Mouse (Mus musculus) forebrain, embryonic 13.5 days (tissue): ENCODE results near the gene Secisbp2l. TPM values are rescaled to one million over a fixed set of nuclear protein-coding genes. Genes with fewer than 3 reads are reported as not detected.

ENCODE experiments used
- ATAC-seq: fragments of 200-750 bp; cut with Nextera tagmentation; 2 replicates; pipeline ENCODE4 v1.8.0; 2017
- H3K27ac ChIP-seq: fragments of 300-500 bp; sonication (generic); 2 replicates; pipeline ENCODE4 v1.5.1; 2015; ENCODE audit warnings: inconsistent platforms, mild to moderate bottlenecking, moderate library complexity
- H3K27me3 ChIP-seq: fragments of 300-500 bp; sonication (generic); 2 replicates; pipeline ENCODE4 v1.6.1; 2015; ENCODE audit warnings: mild to moderate bottlenecking, inconsistent platforms
- H3K36me3 ChIP-seq: fragments of 300-500 bp; sonication (generic); 2 replicates; pipeline ENCODE4 v1.6.1; 2015; ENCODE audit warnings: mild to moderate bottlenecking, inconsistent platforms; ENCODE audit not compliant: poor library complexity, severe bottlenecking
- H3K4me1 ChIP-seq: fragments of 300-500 bp; sonication (generic); 2 replicates; pipeline ENCODE4 v1.6.1; 2015; ENCODE audit warnings: inconsistent platforms
- H3K4me2 ChIP-seq: fragments of 300-500 bp; sonication (generic); 2 replicates; pipeline ENCODE4 v1.6.1; 2015; ENCODE audit warnings: inconsistent platforms, mild to moderate bottlenecking, moderate library complexity
- H3K4me3 ChIP-seq: fragments of 300-500 bp; sonication (generic); 2 replicates; pipeline ENCODE4 v1.5.1; 2015; ENCODE audit warnings: mild to moderate bottlenecking, inconsistent platforms
- H3K9ac ChIP-seq: fragments of 300-500 bp; sonication (generic); 2 replicates; pipeline ENCODE4 v1.6.1; 2015; ENCODE audit warnings: mild to moderate bottlenecking, inconsistent platforms
- H3K9me3 ChIP-seq: fragments of 300-500 bp; sonication (generic); replicated peaks from 2 replicates; pipeline ENCODE4 v1.6.1; 2016; ENCODE audit warnings: inconsistent platforms
- WGBS: fragments of 180-500 bp; shearing (Covaris S2); methylation state at CpG from one replicate; pipeline ENCODE4 v1.1.7; 2015; 5-methylcytosine and 5-hydroxymethylcytosine counted together
- polyA plus RNA-seq: library from polyadenylated mRNA; unstranded; fragments of >200 nt; fragmentation: Nextera tagmentation; extraction: Ambion mirVana; gene quantifications from 2 replicates; pipeline ENCODE4 v1.2.1, GENCODE M21; 2015

Gene Secisbp2l
- polyA plus RNA-seq, 1 experiment from 2014 or later, result 25.4 TPM

GRCm38 (mm10) chr2:125701606-125702005, 81.1 kb downstream of the Secisbp2l start:
- Histone ChIP-seq H3K9me3 (no peaks in the 10 kb centered on the region), H3K4me1 (peaks cover 21% of the 10 kb centered on the region), H3K4me2 (no peak overlapping the region), H3K4me3 (no peak overlapping the region), H3K36me3 (no peaks in the 10 kb centered on the region), H3K27ac (no peak overlapping the region), H3K27me3 (no peaks in the 10 kb centered on the region), H3K9ac (no peak overlapping the region)
- WGBS, result 85% methylated on average over 2 of the region's 2 CpGs
- ATAC-seq, result no peak

GRCm38 (mm10) chr2:125696219-125696618, 86.5 kb downstream of the Secisbp2l start:
- H3K9ac ChIP-seq, result no peak overlapping the region
- no peak for ATAC-seq
- H3K36me3 ChIP-seq, result no peaks in the 10 kb centered on the region
- 60% methylated on average over 2 of the region's 2 CpGs for WGBS
- H3K27ac ChIP-seq, result no peak overlapping the region
- H3K4me3 ChIP-seq, result no peak overlapping the region
- no peak overlapping the region for H3K4me2 ChIP-seq
- no peaks in the 10 kb centered on the region for H3K27me3 ChIP-seq
- H3K9me3 ChIP-seq, result no peaks in the 10 kb centered on the region
- no peaks in the 10 kb centered on the region for H3K4me1 ChIP-seq

GRCm38 (mm10) chr2:125694798-125695197, 87.9 kb downstream of the Secisbp2l start:
- no peak overlapping the region for H3K9ac ChIP-seq
- H3K27me3 ChIP-seq, result no peaks in the 10 kb centered on the region
- WGBS, result 94% methylated on average over 2 of the region's 2 CpGs
- H3K9me3 ChIP-seq, result no peaks in the 10 kb centered on the region
- H3K27ac ChIP-seq, result no peak overlapping the region
- no peaks in the 10 kb centered on the region for H3K4me1 ChIP-seq
- H3K36me3 ChIP-seq, result no peaks in the 10 kb centered on the region
- H3K4me3 ChIP-seq, result no peak overlapping the region
- no peak for ATAC-seq
- H3K4me2 ChIP-seq, result no peak overlapping the region

- H3K4me2 ChIP-seq, result no peak overlapping the region
- ATAC-seq, result no peak
- no peaks in the 10 kb centered on the region for H3K27me3 ChIP-seq
- H3K4me1 ChIP-seq, result no peaks in the 10 kb centered on the region
- H3K36me3 ChIP-seq, result no peaks in the 10 kb centered on the region
- H3K9ac ChIP-seq, result no peak overlapping the region
- H3K4me3 ChIP-seq, result no peak overlapping the region
- 88% methylated on average over 2 of the region's 2 CpGs for WGBS
- H3K9me3 ChIP-seq, result no peaks in the 10 kb centered on the region
- no peak overlapping the region for H3K27ac ChIP-seq
Measured at GRCm38 (mm10) chr2:125692010-125692409, 90.7 kb downstream of the Secisbp2l start.

Other genes with a start within 250 kb of the Secisbp2l start
- gene Cep152, start 157.8 kb downstream of the Secisbp2l start, polyA plus RNA-seq, result 5.9 and 6.6 TPM in 2 replicates
- gene Eid1, start 109.8 kb downstream of the Secisbp2l start, polyA plus RNA-seq, result 271 and 288 TPM in 2 replicates
- 0.57 and 1.1 TPM in 2 replicates for gene Shc4, start 58.7 kb downstream of the Secisbp2l start, polyA plus RNA-seq
- 27.0 and 32.0 TPM in 2 replicates for gene Galk2, start 76.2 kb upstream of the Secisbp2l start, polyA plus RNA-seq
- gene Cops2, start 76.3 kb upstream of the Secisbp2l start, polyA plus RNA-seq, result 69.9 and 73.8 TPM in 2 replicates